Mouse (Mus musculus) neural tube, embryonic 15.5 days (tissue): ENCODE results near the gene Klhl25. TPM values are rescaled to one million over a fixed set of nuclear protein-coding genes. Genes with fewer than 3 reads are reported as not detected.
"Not testable (repeated sequence)": the region's sequence is repeated elsewhere in the genome, so short reads cannot be mapped to it uniquely, and the experiment has no call there.

Source experiments
- ATAC-seq: fragments of 200-750 bp; cut with Nextera tagmentation; 2 replicates; pipeline ENCODE4 v1.8.0; 2017; ENCODE audit warnings: mild to moderate bottlenecking, moderate TSS enrichment, moderate library complexity; ENCODE audit not compliant: low FRiP score
- H3K27ac ChIP-seq: fragments of 300-500 bp; sonication (generic); replicated peaks from 2 replicates; pipeline ENCODE4 v1.5.1; 2015; ENCODE audit warnings: mild to moderate bottlenecking, inconsistent platforms
- H3K27me3 ChIP-seq: fragments of 300-500 bp; sonication (generic); replicated peaks from 2 replicates; pipeline ENCODE4 v1.6.1; 2015; ENCODE audit warnings: inconsistent platforms
- H3K36me3 ChIP-seq: fragments of 300-500 bp; sonication (generic); 2 replicates; pipeline ENCODE4 v1.6.1; 2015; ENCODE audit warnings: inconsistent platforms
- H3K4me1 ChIP-seq: fragments of 300-500 bp; sonication (generic); 2 replicates; pipeline ENCODE4 v1.6.1; 2015; ENCODE audit warnings: inconsistent platforms
- H3K4me2 ChIP-seq: fragments of 300-500 bp; sonication (generic); 2 replicates; pipeline ENCODE4 v1.6.1; 2015; ENCODE audit warnings: inconsistent platforms, mild to moderate bottlenecking, moderate library complexity
- H3K4me3 ChIP-seq: fragments of 300-500 bp; sonication (generic); replicated peaks from 2 replicates; pipeline ENCODE4 v1.5.1; 2015; ENCODE audit warnings: mild to moderate bottlenecking, inconsistent platforms
- H3K9ac ChIP-seq: fragments of 300-500 bp; sonication (generic); replicated peaks from 2 replicates; pipeline ENCODE4 v1.6.1; 2015; ENCODE audit warnings: mild to moderate bottlenecking, inconsistent platforms
- H3K9me3 ChIP-seq: fragments of 300-500 bp; sonication (generic); replicated peaks from 2 replicates; pipeline ENCODE4 v1.6.1; 2016; ENCODE audit warnings: inconsistent platforms
- WGBS: fragments of 180-500 bp; shearing (Covaris S2); methylation state at CpG from one replicate; pipeline ENCODE4 v1.1.7; 2015; ENCODE audit warnings: mixed read lengths; 5-methylcytosine and 5-hydroxymethylcytosine counted together
- polyA plus RNA-seq: library from polyadenylated mRNA; unstranded; fragments of >200 nt; fragmentation: Nextera tagmentation; extraction: Ambion mirVana; gene quantifications from 2 replicates; pipeline ENCODE4 v1.2.1, GENCODE M21; 2015

The Klhl25 gene
- polyA plus RNA-seq, 1 experiment from 2014 or later: 22.0 TPM

GRCm38 (mm10) chr7:75826360-75827103 is 21.6 kb upstream of the Klhl25 start:
- 60% methylated on average over 3 of the region's 4 CpGs for WGBS

GRCm38 (mm10) chr7:75827357-75827756 is 20.8 kb upstream of the Klhl25 start:
- Histone ChIP-seq H3K4me3 (no peak overlapping the region), H3K9ac (no peak overlapping the region), H3K9me3 (no peaks in the 10 kb centered on the region), H3K27me3 (no peaks in the 10 kb centered on the region), H3K4me1 (peaks cover 5% of the 10 kb centered on the region), H3K4me2 (no peak overlapping the region), H3K36me3 (no peaks in the 10 kb centered on the region), H3K27ac (no peak overlapping the region)
- ATAC-seq: no peak
- WGBS: 91% methylated on average over 1 of the region's 1 CpGs

More at GRCm38 (mm10) chr7:75826360-75827103, 21.6 kb upstream of the Klhl25 start:
- H3K36me3 ChIP-seq: no peaks in the 10 kb centered on the region
- H3K27ac ChIP-seq: 0 out of 2 replicates have a peak overlapping the region, but pooled peaks have one; percentile 4
- no peak overlapping the region for H3K4me3 ChIP-seq
- H3K4me1 ChIP-seq: peaks cover 5% of the 10 kb centered on the region
- H3K27me3 ChIP-seq: no peaks in the 10 kb centered on the region
- no peaks in the 10 kb centered on the region for H3K9me3 ChIP-seq
- H3K4me2 ChIP-seq: no peak overlapping the region
- no peak overlapping the region for H3K9ac ChIP-seq
- no peak for ATAC-seq

GRCm38 (mm10) chr7:75827850-75828249 is 20.3 kb upstream of the Klhl25 start:
- Histone ChIP-seq H3K4me3 (no peak overlapping the region), H3K27me3 (no peaks in the 10 kb centered on the region), H3K4me2 (no peak overlapping the region), H3K27ac (no peak overlapping the region), H3K9me3 (no peaks in the 10 kb centered on the region), H3K36me3 (no peaks in the 10 kb centered on the region), H3K4me1 (peaks cover 5% of the 10 kb centered on the region), H3K9ac (no peak overlapping the region)
- no peak for ATAC-seq
- 26% methylated on average over 10 of the region's 10 CpGs for WGBS

GRCm38 (mm10) chr7:75828536-75828935 is 19.6 kb upstream of the Klhl25 start:
- H3K9me3 ChIP-seq: no peaks in the 10 kb centered on the region
- 89% methylated on average over 5 of the region's 5 CpGs for WGBS
- no peak overlapping the region for H3K4me3 ChIP-seq
- H3K36me3 ChIP-seq: no peaks in the 10 kb centered on the region
- no peaks in the 10 kb centered on the region for H3K27me3 ChIP-seq
- H3K4me2 ChIP-seq: no peak overlapping the region
- no peak for ATAC-seq
- no peak overlapping the region for H3K9ac ChIP-seq
- no peak overlapping the region for H3K27ac ChIP-seq
- H3K4me1 ChIP-seq: peaks cover 5% of the 10 kb centered on the region

GRCm38 (mm10) chr7:75830251-75831060 is 17.7 kb upstream of the Klhl25 start:
- Histone ChIP-seq H3K27ac (no peak overlapping the region), H3K9ac (no peak overlapping the region), H3K4me1 (peaks cover 5% of the 10 kb centered on the region), H3K9me3 (no peaks in the 10 kb centered on the region), H3K4me3 (no peak overlapping the region), H3K27me3 (no peaks in the 10 kb centered on the region), H3K4me2 (no peak overlapping the region), H3K36me3 (no peaks in the 10 kb centered on the region)
- 73% methylated on average over 6 of the region's 6 CpGs for WGBS
- ATAC-seq: no peak

GRCm38 (mm10) chr7:75833960-75834359 is 14.2 kb upstream of the Klhl25 start:
- H3K4me3 ChIP-seq, ATAC-seq, H3K9me3 ChIP-seq, H3K9ac ChIP-seq, H3K36me3 ChIP-seq, H3K27ac ChIP-seq, H3K4me1 ChIP-seq, H3K4me2 ChIP-seq, H3K27me3 ChIP-seq: not testable (repeated sequence)
- 76% methylated on average over 3 of the region's 4 CpGs for WGBS

GRCm38 (mm10) chr7:75834932-75835631 is 13.0 kb upstream of the Klhl25 start:
- WGBS: 85% methylated on average over 3 of the region's 6 CpGs
- not testable (repeated sequence) for ATAC-seq, H3K9me3 ChIP-seq, H3K4me1 ChIP-seq, H3K9ac ChIP-seq, H3K27me3 ChIP-seq, H3K4me2 ChIP-seq, H3K36me3 ChIP-seq, H3K27ac ChIP-seq, H3K4me3 ChIP-seq

- Histone ChIP-seq H3K9me3 (no peaks in the 10 kb centered on the region), H3K4me3 (no peak overlapping the region), H3K27ac (no peak overlapping the region), H3K36me3 (no peaks in the 10 kb centered on the region), H3K4me2 (no peak overlapping the region), H3K9ac (no peak overlapping the region), H3K27me3 (no peaks in the 10 kb centered on the region), H3K4me1 (no peaks in the 10 kb centered on the region)
- ATAC-seq: no peak
- WGBS: 89% methylated on average over 4 of the region's 4 CpGs
Observed at GRCm38 (mm10) chr7:75840071-75840470, 8.0 kb upstream of the Klhl25 start.

- no peaks in the 10 kb centered on the region for H3K27me3 ChIP-seq
- WGBS: 87% methylated on average over 3 of the region's 3 CpGs
- H3K27ac ChIP-seq: no peak overlapping the region
- H3K4me3 ChIP-seq: no peak overlapping the region
- ATAC-seq: no peak
- H3K4me2 ChIP-seq: no peak overlapping the region
- no peak overlapping the region for H3K9ac ChIP-seq
- H3K4me1 ChIP-seq: 0 out of 2 replicates have a peak, but pooled peaks cover under 1% of the 10 kb centered on the region
- H3K36me3 ChIP-seq: no peaks in the 10 kb centered on the region
- H3K9me3 ChIP-seq: no peaks in the 10 kb centered on the region
Observed at GRCm38 (mm10) chr7:75842306-75842705, 5.8 kb upstream of the Klhl25 start.

- ATAC-seq: no peak
- no peak overlapping the region for H3K9ac ChIP-seq
Observed at GRCm38 (mm10) chr7:75845936-75846335, 2.2 kb upstream of the Klhl25 start.

GRCm38 (mm10) chr7:75846942-75847341 is 1.2 kb upstream of the Klhl25 start:
- no peak overlapping the region for H3K27ac ChIP-seq
- H3K4me3 ChIP-seq: no peak overlapping the region
- peak overlapping the region; percentile 92; the same call in 1 of the 2 replicates for H3K4me2 ChIP-seq
- no peaks in the 10 kb centered on the region for H3K36me3 ChIP-seq
- no peaks in the 10 kb centered on the region for H3K9me3 ChIP-seq
- H3K9ac ChIP-seq: no peak overlapping the region
- ATAC-seq: no peak
- peaks cover 31% of the 10 kb centered on the region for H3K4me1 ChIP-seq
- WGBS: 53% methylated on average over 7 of the region's 7 CpGs
- H3K27me3 ChIP-seq: no peaks in the 10 kb centered on the region

More at GRCm38 (mm10) chr7:75845936-75846335, 2.2 kb upstream of the Klhl25 start:
- H3K27me3 ChIP-seq: no peaks in the 10 kb centered on the region
- H3K9me3 ChIP-seq: no peaks in the 10 kb centered on the region
- H3K4me1 ChIP-seq: peaks cover 22% of the 10 kb centered on the region
- no peak overlapping the region for H3K4me2 ChIP-seq
- H3K4me3 ChIP-seq: no peak overlapping the region
- no peaks in the 10 kb centered on the region for H3K36me3 ChIP-seq
- WGBS: 95% methylated on average over 1 of the region's 1 CpGs
- no peak overlapping the region for H3K27ac ChIP-seq
